Mouse (Mus musculus) liver, adult 2 months (tissue): Measurements from ENCODE around the gene Dld.

Source experiments
- CTCF ChIP-seq: fragments of 200-500 bp; IDR thresholded peaks from 2 replicates; pipeline ENCODE4 v1.5.1; 2011; ENCODE audit warnings: low read depth, low read length, control low read depth
- POLR2A ChIP-seq: fragments of 200-500 bp; IDR thresholded peaks from 2 replicates; pipeline ENCODE4 v1.6.1; 2011; ENCODE audit warnings: low read length, control low read depth; ENCODE audit not compliant: insufficient read depth; ENCODE audit errors: extremely low read depth

GRCm38 (mm10) chr12:31302766-31303511 lies 48.3 kb downstream of the Dld start:
- TF ChIP-seq CTCF (no peak), POLR2A (no peak)
